Mouse (Mus musculus) heart, postnatal 0 days (tissue): ENCODE measurements around the gene Asb3. TPM values are rescaled to one million over a fixed set of nuclear protein-coding genes. Genes with fewer than 3 reads are reported as not detected.
A peak's percentile ranks its signal among the peaks of the same experiment; 100 is the strongest.

ENCODE experiments used
- ATAC-seq: fragments of 200-750 bp; cut with Nextera tagmentation; 2 replicates; pipeline ENCODE4 v1.8.0; 2017; ENCODE audit warnings: low read depth, moderate number of reproducible peaks, moderate library complexity; ENCODE audit not compliant: insufficient read depth
- DNase-seq: peaks from one replicate; pipeline ENCODE4 v3.0.0-alpha.2; 2016; ENCODE audit warnings: low spot score
- H3K27ac ChIP-seq: fragments of 300-500 bp; sonication (generic); 2 replicates; pipeline ENCODE4 v1.5.1; 2014; ENCODE audit warnings: low read depth, mild to moderate bottlenecking
- H3K27me3 ChIP-seq: fragments of 300-500 bp; sonication (generic); 2 replicates; pipeline ENCODE4 v1.6.1; 2014; ENCODE audit warnings: low read length, mixed read lengths; ENCODE audit not compliant: control insufficient read depth, insufficient read depth
- H3K36me3 ChIP-seq: fragments of 300-500 bp; sonication (generic); replicated peaks from 2 replicates; pipeline ENCODE4 v1.6.1; 2014; ENCODE audit warnings: low read length, mixed read lengths; ENCODE audit not compliant: control insufficient read depth, insufficient read depth
- H3K4me1 ChIP-seq: fragments of 300-500 bp; sonication (generic); 2 replicates; pipeline ENCODE4 v1.6.1; 2014; ENCODE audit warnings: antibody characterized with exemption; ENCODE audit not compliant: control insufficient read depth, insufficient read depth
- H3K4me2 ChIP-seq: fragments of 300-500 bp; sonication (generic); 2 replicates; pipeline ENCODE4 v1.6.1; 2014; ENCODE audit warnings: low read depth, mild to moderate bottlenecking, low read length, moderate library complexity
- H3K4me3 ChIP-seq: fragments of 300-500 bp; sonication (generic); 2 replicates; pipeline ENCODE4 v1.5.1; 2014; ENCODE audit warnings: low read depth, low read length
- H3K9ac ChIP-seq: fragments of 300-500 bp; sonication (generic); replicated peaks from 2 replicates; pipeline ENCODE4 v1.6.1; 2014; ENCODE audit warnings: low read depth, low read length, mixed read lengths
- H3K9me3 ChIP-seq: fragments of 300-500 bp; sonication (generic); replicated peaks from 2 replicates; pipeline ENCODE4 v1.6.1; 2016; ENCODE audit warnings: low read length; ENCODE audit not compliant: control insufficient read depth
- CTCF ChIP-seq: IDR thresholded peaks from 2 replicates; pipeline ENCODE4 v1.5.1; 2016; ENCODE audit warnings: antibody characterized with exemption, control low read depth, low read depth
- EP300 ChIP-seq: IDR thresholded peaks from 2 replicates; pipeline ENCODE4 v1.6.1; 2016; ENCODE audit warnings: antibody characterized with exemption, low read depth
- WGBS: fragments of 180-500 bp; shearing (Covaris S2); extraction: QIAGEN DNeasy Blood & Tissue Kit; methylation state at CpG from one replicate; pipeline ENCODE4 v1.1.7; 2014; 5-methylcytosine and 5-hydroxymethylcytosine counted together
- polyA plus RNA-seq: library from polyadenylated mRNA; unstranded; fragments of >200 nt; fragmentation: Nextera tagmentation; extraction: Ambion mirVana; gene quantifications from 2 replicates; pipeline ENCODE4 v1.2.1, GENCODE M21; 2015
- total RNA-seq: library from RNA; depleted of rRNA; stranded (reverse); fragments of >200 nt; gene quantifications from 2 replicates; pipeline ENCODE4 v1.2.3, GENCODE M21; 2014; ENCODE audit warnings: low replicate concordance

Gene Asb3
- total and polyA plus RNA-seq, 2 experiments from 2014 or later: 10.9 to 11.9 TPM

DNA sequence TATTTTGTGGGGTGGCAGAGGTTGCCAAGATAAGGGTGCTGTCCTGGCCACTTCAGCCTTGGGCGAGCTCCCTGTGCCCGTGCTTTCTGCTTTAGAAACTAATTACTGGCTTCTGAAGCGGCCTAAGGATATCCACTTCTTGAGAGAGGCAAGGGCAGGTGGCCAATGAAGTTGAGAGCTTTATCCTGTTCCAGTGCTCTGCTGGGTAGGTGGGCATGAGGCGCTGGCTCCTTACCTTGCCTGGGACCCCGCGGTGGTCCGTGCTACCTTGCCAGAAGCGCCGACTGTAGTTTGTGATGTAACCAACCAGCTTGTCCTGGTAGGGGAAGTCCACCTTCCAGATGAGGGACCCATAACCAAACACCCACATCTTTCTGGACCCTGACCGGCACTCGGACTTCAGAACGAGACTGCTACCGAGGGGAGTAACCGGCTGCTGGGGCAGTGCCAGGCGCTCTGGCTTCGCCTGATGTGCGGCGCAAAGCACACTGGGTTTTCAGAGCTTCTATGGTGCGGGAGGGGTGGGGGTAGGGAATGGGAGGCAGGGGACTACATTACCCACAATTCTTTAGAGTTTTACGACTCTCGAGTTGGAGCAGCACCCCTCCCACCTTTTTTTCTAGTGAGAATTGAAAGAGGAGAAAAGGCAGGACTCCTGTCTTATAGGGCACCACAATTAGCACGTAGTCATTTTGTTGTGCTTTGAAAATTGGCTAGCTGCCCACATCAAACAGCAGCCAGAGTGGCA is 100.8 kb downstream of the Asb3 start, which contains the start of gene Chac2:
Gene Chac2, minus strand, starts transcription at position 474 of the 748 bp plus-strand sequence.
- Histone ChIP-seq H3K27me3 (no peaks in the 10 kb centered on the region), H3K27ac (peak within 1 kb of the TSS; percentile 89), H3K4me3 (peak within 1 kb of the TSS; percentile 63), H3K9ac (peak within 1 kb of the TSS; percentile 78), H3K9me3 (no peaks in the 10 kb centered on the region), H3K4me2 (peak within 1 kb of the TSS; percentile 79), H3K4me1 (peaks cover 3% of the 10 kb centered on the region; the same call in 1 of the 2 replicates), H3K36me3 (no peaks in the 10 kb centered on the region)
- no peak for TF ChIP-seq EP300
- no peak for TF ChIP-seq CTCF
- DNase-seq (peak; percentile 98), ATAC-seq (peak; percentile 97)
- under 1% methylated on average over 22 of the region's 22 CpGs for WGBS

DNA sequence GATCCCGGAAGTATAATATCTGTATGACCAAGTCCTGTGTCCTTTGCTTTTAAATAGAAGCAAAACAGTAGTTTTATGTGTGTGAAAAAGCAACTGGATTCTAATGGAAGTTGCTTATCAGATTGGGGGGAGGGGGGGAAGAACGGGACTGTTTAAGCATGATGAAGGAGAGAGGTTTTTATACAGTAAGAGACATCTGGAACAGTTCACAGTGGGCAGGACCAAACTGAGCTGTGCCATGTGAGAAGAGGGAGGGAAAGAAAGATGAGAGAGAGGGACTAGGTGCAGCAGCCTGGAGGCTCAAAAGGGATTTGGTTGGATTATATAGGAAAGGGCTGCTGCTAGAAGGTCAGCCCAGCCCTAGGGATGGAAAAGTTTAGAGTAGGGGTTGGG is 101.4 kb downstream of the Asb3 start:
- H3K27me3 ChIP-seq: no peaks in the 10 kb centered on the region
- H3K4me3 ChIP-seq: peak overlapping the region; percentile 63
- DNase-seq (no peak), ATAC-seq (peak; percentile 65)
- peaks cover 3% of the 10 kb centered on the region; the same call in 1 of the 2 replicates for H3K4me1 ChIP-seq
- H3K27ac ChIP-seq: peak overlapping the region; percentile 89
- WGBS: 2% methylated on average over 2 of the region's 2 CpGs
- TF ChIP-seq CTCF: no peak
- no peak for TF ChIP-seq EP300
- H3K9me3 ChIP-seq: no peaks in the 10 kb centered on the region
- H3K4me2 ChIP-seq: peak overlapping the region; percentile 79
- peak overlapping the region; percentile 78; the same call in 1 of the 2 replicates for H3K9ac ChIP-seq
- H3K36me3 ChIP-seq: no peaks in the 10 kb centered on the region

DNA sequence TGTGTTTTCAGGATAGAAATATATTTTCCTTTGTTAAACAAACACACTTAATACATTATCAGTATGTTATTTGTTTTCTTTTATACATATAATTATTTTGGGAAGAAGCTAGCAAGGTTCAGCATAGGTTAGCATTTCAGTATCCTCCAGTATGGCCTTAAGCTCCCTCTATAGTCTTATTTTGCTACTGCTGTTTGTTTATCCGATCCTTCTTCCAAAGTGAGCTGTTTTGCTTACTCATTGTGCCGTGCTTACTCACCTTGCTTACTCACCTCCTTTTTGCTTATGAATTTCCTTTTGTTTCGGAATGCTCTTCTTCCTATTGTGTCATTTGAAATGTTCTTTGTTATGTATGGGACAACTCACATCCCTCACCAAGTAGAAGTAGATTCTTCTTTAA is 111.5 kb downstream of the Asb3 start:
- ATAC-seq (no peak), DNase-seq (no peak)
- Histone ChIP-seq H3K27me3 (no peaks in the 10 kb centered on the region), H3K36me3 (peaks cover 4% of the 10 kb centered on the region; the same call in 1 of the 2 replicates), H3K27ac (no peak overlapping the region), H3K9me3 (no peaks in the 10 kb centered on the region), H3K4me2 (no peak overlapping the region), H3K4me1 (no peaks in the 10 kb centered on the region), H3K9ac (no peak overlapping the region), H3K4me3 (no peak overlapping the region)
- WGBS: 79% methylated on average over 3 of the region's 3 CpGs
- no peak for TF ChIP-seq CTCF
- TF ChIP-seq EP300: no peak

DNA sequence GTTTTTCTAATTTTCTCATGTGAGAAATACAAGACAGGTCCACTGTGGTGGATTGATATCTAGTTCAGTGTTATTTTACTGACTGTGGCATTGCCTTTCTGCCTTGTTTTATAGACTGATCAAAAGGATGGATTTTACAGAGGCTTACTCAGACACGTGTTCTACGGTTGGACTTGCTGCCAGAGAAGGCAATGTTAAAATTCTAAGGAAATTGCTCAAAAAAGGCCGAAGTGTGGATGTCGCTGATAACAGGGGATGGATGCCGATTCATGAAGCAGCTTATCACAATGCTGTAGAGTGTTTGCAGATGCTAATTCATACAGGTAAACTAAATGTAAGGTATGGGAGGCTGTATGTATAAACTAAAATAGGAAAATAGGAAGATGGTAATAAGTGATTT is 113.0 kb downstream of the Asb3 start:
- 82% methylated on average over 5 of the region's 5 CpGs for WGBS
- H3K4me3 ChIP-seq: no peak overlapping the region

DNA sequence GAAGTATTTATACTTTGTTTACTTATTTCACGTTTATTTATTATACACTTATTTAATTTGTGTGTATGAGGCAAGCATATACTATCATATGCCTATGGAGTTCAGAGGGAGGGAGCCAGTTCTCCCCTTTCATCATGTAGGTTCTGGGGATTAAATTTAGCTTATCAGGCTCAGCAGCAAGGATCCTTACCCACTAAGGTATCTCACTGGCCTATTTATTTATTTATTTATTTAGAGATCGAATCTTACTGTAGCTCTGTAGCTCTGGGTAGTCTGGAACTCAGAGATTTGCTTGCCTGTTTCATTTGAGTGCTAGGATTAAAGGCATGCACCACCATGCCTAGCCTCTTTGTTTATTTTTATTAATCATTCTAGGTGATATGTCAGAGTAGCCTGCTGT is 113.5 kb downstream of the Asb3 start:
- ATAC-seq (no peak), DNase-seq (no peak)
- H3K9me3 ChIP-seq: no peaks in the 10 kb centered on the region
- no peak overlapping the region for H3K9ac ChIP-seq
- H3K4me3 ChIP-seq: no peak overlapping the region
- no peak for TF ChIP-seq EP300
- TF ChIP-seq CTCF: no peak
- H3K4me1 ChIP-seq: no peaks in the 10 kb centered on the region
- H3K4me2 ChIP-seq: no peak overlapping the region
- 72% methylated on average over 2 of the region's 2 CpGs for WGBS
- H3K27ac ChIP-seq: no peak overlapping the region
- H3K36me3 ChIP-seq: peaks cover 4% of the 10 kb centered on the region; the same call in 1 of the 2 replicates
- no peaks in the 10 kb centered on the region for H3K27me3 ChIP-seq

More for the DNA sequence above, 113.0 kb downstream of the Asb3 start:
- Histone ChIP-seq H3K27me3 (no peaks in the 10 kb centered on the region), H3K36me3 (peaks cover 4% of the 10 kb centered on the region; the same call in 1 of the 2 replicates), H3K4me1 (no peaks in the 10 kb centered on the region), H3K9me3 (no peaks in the 10 kb centered on the region), H3K9ac (no peak overlapping the region), H3K4me2 (no peak overlapping the region), H3K27ac (no peak overlapping the region)
- ATAC-seq (no peak), DNase-seq (no peak)
- TF ChIP-seq CTCF: no peak
